Mouse (Mus musculus) small intestine, adult 2 months (tissue): Measurements from ENCODE around the gene Gm17359.

Experiments
- CTCF ChIP-seq: fragments of 200-500 bp; IDR thresholded peaks from 2 replicates; pipeline ENCODE4 v1.5.1; 2012; ENCODE audit warnings: low read depth, mild to moderate bottlenecking, control low read depth, inconsistent platforms, low read length, moderate library complexity, mixed read lengths; ENCODE audit not compliant: insufficient replicate concordance, insufficient read length; ENCODE audit errors: extremely low read depth
- POLR2A ChIP-seq: fragments of 200-500 bp; IDR thresholded peaks from 2 replicates; pipeline ENCODE4 v1.6.1; 2012; ENCODE audit warnings: low read depth, mild to moderate bottlenecking, control low read depth, inconsistent platforms, low read length, moderate library complexity

- TF ChIP-seq CTCF: no peak
- TF ChIP-seq POLR2A: no peak
Observed at GRCm38 (mm10) chr3:79411666-79412065, 75.2 kb downstream of the Gm17359 start.
